Mouse (Mus musculus) hindbrain, embryonic 10.5 days (tissue): ENCODE measurements around the gene Chst5. TPM values are rescaled to one million over a fixed set of nuclear protein-coding genes. Genes with fewer than 3 reads are reported as not detected.
"Not testable (repeated sequence)": the region's sequence is repeated elsewhere in the genome, so short reads cannot be mapped to it uniquely, and the experiment has no call there.

Experiments used
- DNase-seq: peaks from one replicate; pipeline ENCODE4 v3.0.0-alpha.2; 2017; ENCODE audit warnings: low spot score
- H3K27ac ChIP-seq: fragments of 300-500 bp; sonication (generic); 2 replicates; pipeline ENCODE4 v1.5.1; 2016; ENCODE audit warnings: mild to moderate bottlenecking, moderate library complexity
- H3K27me3 ChIP-seq: fragments of 300-500 bp; sonication (generic); 2 replicates; pipeline ENCODE4 v1.6.1; 2016; ENCODE audit warnings: mild to moderate bottlenecking; ENCODE audit not compliant: poor library complexity, insufficient read depth, severe bottlenecking
- H3K36me3 ChIP-seq: fragments of 300-500 bp; sonication (generic); 2 replicates; pipeline ENCODE4 v1.6.1; 2016; ENCODE audit warnings: mild to moderate bottlenecking, moderate library complexity
- H3K4me1 ChIP-seq: fragments of 300-500 bp; sonication (generic); replicated peaks from 2 replicates; pipeline ENCODE4 v1.6.1; 2016; ENCODE audit warnings: mild to moderate bottlenecking
- H3K4me3 ChIP-seq: fragments of 300-500 bp; sonication (generic); 2 replicates; pipeline ENCODE4 v1.5.1; 2016; ENCODE audit warnings: mild to moderate bottlenecking, moderate library complexity
- H3K9me3 ChIP-seq: fragments of 300-500 bp; sonication (generic); 2 replicates; pipeline ENCODE4 v1.6.1; 2016; ENCODE audit warnings: mild to moderate bottlenecking, moderate library complexity
- WGBS: fragments of 180-500 bp; shearing (Covaris S2); methylation state at CpG from one replicate; pipeline ENCODE4 v1.1.7; 2016; 5-methylcytosine and 5-hydroxymethylcytosine counted together
- polyA plus RNA-seq: library from polyadenylated mRNA; unstranded; fragments of >200 nt; fragmentation: Nextera tagmentation; extraction: Ambion mirVana; gene quantifications from 2 replicates; pipeline ENCODE4 v1.2.1, GENCODE M21; 2016

Chst5 gene
- polyA plus RNA-seq, 1 experiment from 2014 or later: 4.9 TPM

DNA sequence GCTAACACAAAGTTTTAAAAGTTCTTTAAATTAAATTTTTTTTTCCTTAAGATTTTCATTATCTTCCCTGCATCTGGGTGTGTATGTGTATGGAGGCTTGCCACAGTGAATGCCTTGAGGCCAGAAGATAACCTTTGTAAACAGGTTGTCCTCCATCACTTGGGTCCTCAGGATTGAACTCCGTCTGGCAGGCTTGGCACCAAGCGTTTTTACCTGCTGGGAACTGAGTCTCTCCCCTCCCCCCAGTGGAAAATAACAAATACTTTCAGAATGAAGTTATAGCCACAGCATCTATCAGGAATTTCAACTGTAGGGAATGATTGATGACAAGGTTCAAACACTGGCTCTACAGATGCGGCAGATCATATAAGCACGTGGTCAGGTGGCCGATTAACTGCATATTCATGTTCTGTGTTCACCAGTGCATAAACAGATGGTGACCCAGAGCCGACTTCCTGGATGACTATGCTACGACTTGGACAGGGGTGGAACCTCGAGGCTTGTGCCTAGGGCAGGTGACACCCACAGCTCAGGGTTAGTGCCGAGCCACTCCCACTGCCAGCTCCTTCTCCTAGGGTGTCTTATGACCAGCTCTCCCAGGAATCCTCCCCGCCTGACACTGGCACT is 29.4 kb upstream of the Chst5 start:
- 14% methylated on average over 10 of the region's 10 CpGs for WGBS
- H3K4me1 ChIP-seq: peaks cover 21% of the 10 kb centered on the region
- peak; percentile 15 for DNase-seq
- peak overlapping the region; percentile 96 for H3K4me3 ChIP-seq
- no peaks in the 10 kb centered on the region for H3K27me3 ChIP-seq
- H3K9me3 ChIP-seq: no peaks in the 10 kb centered on the region
- peaks cover 28% of the 10 kb centered on the region for H3K36me3 ChIP-seq
- H3K27ac ChIP-seq: peak overlapping the region; percentile 92

DNA sequence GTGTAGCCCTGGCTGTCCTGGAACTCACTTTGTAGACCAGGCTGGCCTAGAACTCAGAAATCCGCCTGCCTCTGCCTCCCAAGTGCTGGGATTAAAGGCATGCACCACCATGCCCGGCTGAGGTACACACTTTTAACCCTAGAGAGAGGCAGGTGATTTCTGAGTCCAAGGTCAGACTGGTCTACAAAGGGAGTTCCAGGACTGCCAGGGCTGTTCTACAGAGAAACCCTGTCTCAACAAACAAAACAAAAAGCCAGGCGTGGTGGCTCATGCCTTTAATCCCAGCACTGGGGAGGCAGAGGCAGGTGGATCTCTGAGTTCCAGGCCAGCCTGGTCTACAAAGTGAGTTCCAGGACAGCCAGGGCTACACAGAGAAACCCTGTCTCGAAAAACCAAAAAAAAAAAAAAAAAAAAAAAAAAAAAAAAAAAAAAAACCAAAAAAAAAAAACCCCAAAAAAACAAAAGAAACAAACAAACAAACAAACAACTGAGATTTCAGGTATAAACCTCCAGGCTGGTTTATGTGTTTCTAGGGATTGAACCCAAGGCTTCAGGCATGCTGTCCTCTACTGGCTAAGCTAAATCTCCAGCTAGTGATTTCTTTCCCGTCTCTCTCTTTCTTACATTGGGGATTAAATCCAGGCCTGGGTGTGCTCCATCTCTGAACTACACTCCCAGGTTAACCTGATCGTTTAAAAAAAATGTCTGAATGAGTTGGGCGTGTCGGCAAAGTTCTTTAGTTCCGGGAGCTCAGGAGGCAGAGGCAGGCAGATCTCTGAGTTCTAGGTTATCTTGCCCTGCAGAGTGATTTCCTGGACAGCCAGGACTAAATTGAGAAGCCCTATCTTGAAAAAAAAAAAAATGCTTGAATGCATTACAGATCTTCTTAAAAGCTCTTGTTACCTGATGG is 28.1 kb upstream of the Chst5 start:
- H3K27ac ChIP-seq, H3K9me3 ChIP-seq, H3K27me3 ChIP-seq, H3K4me3 ChIP-seq, DNase-seq: not testable (repeated sequence)
- peaks cover 15% of the 10 kb centered on the region for H3K36me3 ChIP-seq
- 90% methylated on average over 9 of the region's 9 CpGs for WGBS
- H3K4me1 ChIP-seq: peaks cover 31% of the 10 kb centered on the region

DNA sequence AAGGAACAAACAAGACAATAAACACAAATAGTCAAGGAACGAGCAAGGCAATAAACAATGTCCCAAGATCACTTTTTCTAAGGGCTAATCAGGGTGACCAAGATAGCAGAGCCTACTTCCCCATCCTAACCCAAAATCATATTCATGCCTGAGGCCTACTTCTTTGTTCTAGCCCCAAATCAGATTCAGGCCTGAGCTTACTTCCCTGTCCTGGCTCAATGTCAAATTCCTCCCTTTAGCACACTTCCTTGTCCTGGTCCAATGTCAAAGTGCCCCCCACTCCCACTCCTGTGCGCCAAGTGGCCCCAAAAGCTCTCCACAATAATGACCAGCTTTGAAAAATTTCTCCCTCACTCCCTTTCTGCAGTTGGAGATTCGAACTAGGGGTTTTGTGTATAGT is 26.9 kb upstream of the Chst5 start:
- Histone ChIP-seq H3K27ac (no peak overlapping the region), H3K27me3 (no peaks in the 10 kb centered on the region), H3K9me3 (no peaks in the 10 kb centered on the region), H3K36me3 (peaks cover 3% of the 10 kb centered on the region), H3K4me3 (no peak overlapping the region), H3K4me1 (peaks cover 42% of the 10 kb centered on the region)
- DNase-seq: no peak
- 76% methylated on average over 3 of the region's 3 CpGs for WGBS

DNA sequence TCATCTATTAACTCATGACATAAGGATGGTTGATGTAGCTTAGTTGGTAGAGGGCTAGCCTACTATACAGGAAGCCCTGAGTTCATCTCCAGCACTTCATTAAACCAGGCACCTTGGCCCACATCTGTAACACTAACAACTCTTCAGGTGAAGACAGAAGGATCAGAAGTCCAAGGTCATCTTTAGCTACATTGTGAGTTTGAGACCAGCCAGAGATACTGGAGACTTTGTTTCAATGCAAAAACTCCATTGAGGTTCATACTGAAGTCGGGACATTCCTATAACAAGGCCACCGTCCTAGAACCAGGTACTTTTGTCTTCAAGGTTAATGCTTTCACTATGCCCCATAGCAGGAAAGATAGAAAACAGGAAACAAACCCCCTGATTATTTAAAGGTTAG is 24.0 kb upstream of the Chst5 start:
- Histone ChIP-seq H3K27me3 (no peaks in the 10 kb centered on the region), H3K4me3 (peak overlapping the region; percentile 84; the same call in 1 of the 2 replicates), H3K4me1 (peaks cover 29% of the 10 kb centered on the region), H3K27ac (no peak overlapping the region), H3K9me3 (no peaks in the 10 kb centered on the region), H3K36me3 (no peaks in the 10 kb centered on the region)
- 84% methylated on average over 2 of the region's 2 CpGs for WGBS
- DNase-seq: no peak

DNA sequence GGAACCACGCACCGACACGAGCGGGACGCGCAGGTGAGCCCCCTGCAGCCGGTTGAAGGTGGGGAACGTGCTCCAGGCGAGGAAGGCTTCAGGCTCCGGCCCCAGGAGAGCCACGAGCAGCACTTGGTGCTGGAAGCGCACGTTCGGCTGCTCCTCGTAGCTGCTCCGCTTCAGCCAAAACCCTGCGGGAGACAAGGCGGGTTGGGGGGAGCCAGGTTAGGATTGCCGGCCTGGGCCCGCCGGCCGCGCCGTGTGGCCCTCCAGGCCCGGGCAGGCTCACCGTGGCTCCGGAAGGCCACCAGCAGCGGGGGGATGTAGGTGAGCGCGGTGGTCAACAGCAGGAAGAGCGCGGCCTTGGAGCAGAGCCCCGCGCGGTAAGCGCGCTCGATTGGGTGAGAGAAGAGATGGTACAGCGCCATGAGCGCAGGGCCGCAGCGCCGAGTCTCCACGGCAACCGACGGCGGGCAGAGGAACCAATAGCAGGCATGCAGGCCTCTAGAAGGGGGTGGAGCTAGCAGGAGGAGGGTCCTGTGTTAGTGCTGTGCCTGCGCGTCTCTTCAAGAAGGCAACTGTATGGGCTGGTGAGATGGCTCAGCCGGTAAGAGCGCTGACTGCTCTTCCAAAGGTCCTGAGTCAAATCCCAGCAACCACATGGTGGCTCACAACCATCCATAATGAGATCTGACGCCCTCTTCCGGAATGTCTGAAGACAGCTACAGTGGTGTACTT is 23.3 kb upstream of the Chst5 start, which contains the start of gene Tmem231:
Gene Tmem231 (minus strand): TSS at position 534 of the 729 bp plus-strand sequence.
- Histone ChIP-seq H3K9me3 (no peaks in the 10 kb centered on the region), H3K27ac (peak within 1 kb of the TSS; percentile 96)
- under 1% methylated on average over 53 of the region's 53 CpGs for WGBS

DNA sequence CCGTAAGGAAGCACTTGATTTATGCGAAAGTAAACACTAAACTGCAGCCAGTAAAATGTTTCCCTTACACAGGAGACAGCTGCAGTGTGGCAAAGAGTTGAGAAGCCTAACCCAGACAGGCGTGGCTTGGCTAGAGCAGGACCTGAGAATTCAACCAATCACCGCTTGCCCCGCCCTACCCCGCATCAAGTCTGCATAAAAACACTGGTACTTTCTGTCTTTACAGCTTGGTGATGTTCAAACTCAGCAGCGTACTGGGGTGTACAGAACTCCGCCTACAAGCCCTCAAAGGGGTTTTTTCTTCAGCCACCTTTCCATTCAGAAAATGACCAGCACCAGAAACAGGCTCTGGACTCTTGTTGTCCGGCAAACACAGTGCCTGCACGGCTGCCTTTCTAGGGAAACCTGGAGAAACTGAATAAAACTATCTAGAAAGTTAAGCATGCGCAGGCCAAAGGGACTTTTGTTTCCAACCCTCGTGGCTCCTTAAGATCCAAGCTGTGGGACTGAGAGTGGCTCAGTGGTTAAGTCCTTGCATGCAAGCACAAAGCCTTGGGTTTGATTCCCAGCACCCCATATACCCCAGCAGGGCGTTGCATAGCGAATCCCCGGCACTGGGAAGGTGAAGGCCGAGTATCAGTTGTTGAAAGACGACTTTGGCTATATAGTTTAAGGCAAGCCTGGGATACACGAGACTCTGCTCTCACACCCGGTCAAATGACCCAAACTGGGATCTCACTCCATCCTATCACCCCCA is 22.5 kb upstream of the Chst5 start:
- no peaks in the 10 kb centered on the region for H3K27me3 ChIP-seq
- no peaks in the 10 kb centered on the region for H3K36me3 ChIP-seq
- no peaks in the 10 kb centered on the region for H3K9me3 ChIP-seq
- peaks cover 29% of the 10 kb centered on the region for H3K4me1 ChIP-seq
- 34% methylated on average over 19 of the region's 19 CpGs for WGBS
- H3K4me3 ChIP-seq: peak overlapping the region; percentile 84
- peak; percentile 60 for DNase-seq
- peak overlapping the region; percentile 96 for H3K27ac ChIP-seq

More for the DNA sequence above, 23.3 kb upstream of the Chst5 start, which contains the start of gene Tmem231:
- DNase-seq: peak; percentile 95
- peaks cover 29% of the 10 kb centered on the region for H3K4me1 ChIP-seq
- peak within 1 kb of the TSS; percentile 84 for H3K4me3 ChIP-seq
- no peaks in the 10 kb centered on the region for H3K36me3 ChIP-seq
- no peaks in the 10 kb centered on the region for H3K27me3 ChIP-seq

DNA sequence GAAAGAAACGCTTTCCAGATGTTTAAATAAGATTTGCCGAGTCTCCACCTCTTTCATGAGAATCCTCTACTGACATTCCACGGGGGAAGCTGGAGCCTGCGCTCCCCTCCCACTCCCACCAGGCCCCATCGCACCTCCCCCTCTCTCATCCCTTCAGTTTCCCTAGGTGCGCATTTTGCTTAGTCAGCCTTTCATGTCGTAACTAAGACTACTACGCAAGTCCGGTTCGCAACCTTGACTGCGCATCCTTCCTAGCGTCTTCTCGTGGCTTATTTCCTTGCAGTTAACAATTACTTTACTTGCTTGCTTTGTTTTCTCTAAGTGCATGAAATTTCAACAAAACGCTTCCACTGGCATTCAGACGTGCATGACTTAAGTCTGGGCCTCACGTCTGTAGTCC is 21.5 kb upstream of the Chst5 start:
- DNase-seq: no peak
- Histone ChIP-seq H3K9me3 (no peaks in the 10 kb centered on the region), H3K27ac (no peak overlapping the region), H3K4me3 (no peak overlapping the region), H3K4me1 (peaks cover 29% of the 10 kb centered on the region), H3K36me3 (no peaks in the 10 kb centered on the region), H3K27me3 (no peaks in the 10 kb centered on the region)
- WGBS: 83% methylated on average over 16 of the region's 16 CpGs

DNA sequence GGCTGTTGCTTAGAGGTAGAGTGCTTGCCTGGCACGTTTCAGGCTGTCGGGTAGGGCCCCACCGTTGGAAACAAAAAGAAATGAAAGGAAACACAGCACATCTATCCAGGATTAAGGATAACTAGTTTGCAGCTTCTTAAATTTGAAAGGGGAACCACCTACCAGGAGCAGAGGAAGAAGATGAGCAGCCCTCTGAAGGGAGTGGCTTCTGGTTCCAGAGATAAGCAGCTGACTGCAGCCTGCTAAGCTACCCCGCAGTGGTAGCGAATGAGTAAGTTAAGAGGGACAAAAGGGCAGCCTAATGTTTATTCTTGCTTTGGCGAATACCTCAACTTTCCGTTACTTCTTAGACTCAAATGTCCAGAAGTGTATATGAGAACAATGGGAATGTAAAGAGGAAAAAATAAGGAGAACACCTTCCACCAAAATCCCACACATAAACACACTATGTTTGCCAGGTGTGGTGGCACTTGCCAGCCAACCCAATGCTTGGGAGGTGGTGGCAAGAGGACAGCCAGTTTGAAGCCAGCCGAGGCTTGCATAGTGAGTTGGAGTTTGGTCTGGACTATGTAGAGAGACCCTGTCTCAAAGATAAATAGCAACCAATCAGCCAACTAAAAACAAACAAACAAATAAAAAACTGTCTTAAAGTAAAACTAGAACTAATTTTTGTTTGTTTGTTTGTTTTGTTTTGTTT is 19.5 kb upstream of the Chst5 start:
- Histone ChIP-seq H3K4me1 (peaks cover 29% of the 10 kb centered on the region), H3K27ac (no peak overlapping the region), H3K27me3 (no peaks in the 10 kb centered on the region), H3K9me3 (no peaks in the 10 kb centered on the region), H3K4me3 (no peak overlapping the region), H3K36me3 (no peaks in the 10 kb centered on the region)
- no peak for DNase-seq
- WGBS: 77% methylated on average over 8 of the region's 8 CpGs

DNA sequence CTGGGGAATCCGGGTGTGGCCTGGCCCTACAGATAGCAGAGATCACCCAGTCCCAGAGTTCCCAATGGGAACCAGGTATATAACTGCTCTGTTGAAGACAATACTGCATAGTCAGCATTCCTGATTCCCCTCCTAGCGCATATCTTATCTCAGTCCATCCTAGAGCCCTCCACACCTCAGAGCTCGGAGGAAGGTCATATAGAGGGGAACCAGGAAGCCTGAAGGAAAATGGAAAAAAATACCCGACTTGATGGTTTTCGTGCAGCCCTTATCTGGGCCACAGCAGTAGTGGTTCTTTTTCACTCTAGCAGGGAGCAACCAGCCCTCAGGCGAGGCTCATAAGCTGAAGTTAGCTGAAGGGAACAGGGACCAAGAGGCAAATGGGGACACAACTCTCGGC is 14.7 kb upstream of the Chst5 start:
- Histone ChIP-seq H3K4me1 (no peaks in the 10 kb centered on the region), H3K27ac (no peak overlapping the region), H3K36me3 (no peaks in the 10 kb centered on the region), H3K27me3 (no peaks in the 10 kb centered on the region), H3K4me3 (no peak overlapping the region), H3K9me3 (no peaks in the 10 kb centered on the region)
- WGBS: 84% methylated on average over 7 of the region's 7 CpGs
- no peak for DNase-seq

DNA sequence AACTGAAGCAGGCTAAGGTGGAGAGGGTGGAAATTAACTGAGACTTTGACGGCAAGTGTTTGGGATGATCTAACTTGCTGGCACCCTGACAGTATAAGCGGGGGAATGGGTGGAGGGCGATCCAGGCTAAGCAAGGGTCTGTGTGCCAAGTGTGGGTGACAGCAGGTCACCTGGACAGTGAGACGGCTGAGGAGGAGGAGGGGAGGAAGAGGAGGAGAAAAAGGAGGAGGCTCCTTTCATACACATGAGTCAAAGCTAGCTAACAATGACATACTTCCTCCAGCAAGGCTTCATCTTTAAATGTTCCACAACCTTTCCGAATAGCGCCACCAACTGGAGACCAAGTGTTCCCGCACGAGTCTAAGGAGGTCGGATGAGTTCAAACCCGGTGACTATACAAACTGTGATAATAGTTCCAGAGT is 13.1 kb upstream of the Chst5 start:
- Histone ChIP-seq H3K4me1 (no peaks in the 10 kb centered on the region), H3K27ac (no peak overlapping the region), H3K9me3 (no peaks in the 10 kb centered on the region), H3K27me3 (no peaks in the 10 kb centered on the region), H3K36me3 (peaks cover 4% of the 10 kb centered on the region), H3K4me3 (no peak overlapping the region)
- peak; percentile 35 for DNase-seq
- 35% methylated on average over 10 of the region's 10 CpGs for WGBS

DNA sequence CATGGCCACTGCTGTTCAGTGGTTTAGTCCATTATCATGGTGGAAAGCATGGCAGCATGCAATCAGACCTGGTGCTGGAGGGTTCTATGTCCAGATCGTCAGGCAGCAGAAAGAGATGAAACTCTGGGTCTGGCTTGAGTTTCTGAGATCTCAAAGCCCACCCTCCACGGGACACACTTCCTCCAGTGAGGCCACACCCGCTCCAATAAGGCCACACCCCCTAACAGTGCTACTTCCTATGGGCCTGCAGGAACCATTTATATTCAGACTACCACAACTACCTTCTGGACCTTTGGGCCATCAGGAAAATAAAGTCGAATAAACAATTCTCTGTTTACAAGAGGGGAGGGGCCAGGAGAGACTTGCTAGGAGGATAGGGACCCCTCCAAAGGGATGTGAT is 10.7 kb upstream of the Chst5 start:
- H3K27me3 ChIP-seq: no peaks in the 10 kb centered on the region
- H3K9me3 ChIP-seq: no peaks in the 10 kb centered on the region
- H3K4me1 ChIP-seq: no peaks in the 10 kb centered on the region
- 89% methylated on average over 4 of the region's 4 CpGs for WGBS
- DNase-seq: no peak
- H3K36me3 ChIP-seq: peaks cover 19% of the 10 kb centered on the region
- H3K27ac ChIP-seq: no peak overlapping the region
- H3K4me3 ChIP-seq: no peak overlapping the region

DNA sequence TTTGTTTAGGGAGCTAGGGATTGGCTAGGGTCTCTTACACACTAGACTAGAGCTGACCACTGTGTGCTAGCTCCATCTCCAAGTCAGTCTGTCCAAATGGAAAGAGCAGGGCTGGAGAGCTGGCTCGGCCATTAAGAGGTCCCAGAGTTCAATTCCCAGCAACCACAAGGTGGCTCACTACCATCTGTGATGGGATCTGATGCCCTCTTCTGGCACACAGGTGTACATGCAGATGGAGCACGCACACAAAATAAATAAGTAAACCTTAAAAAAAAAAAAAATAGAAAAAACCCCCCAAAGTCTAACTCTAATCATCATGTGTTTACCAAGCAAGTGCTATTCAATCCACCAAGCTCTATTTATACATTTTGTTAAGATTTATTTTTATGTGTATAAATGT is 9.4 kb upstream of the Chst5 start:
- DNase-seq: no peak
- Histone ChIP-seq H3K9me3 (no peaks in the 10 kb centered on the region), H3K4me3 (no peak overlapping the region), H3K36me3 (peaks cover 23% of the 10 kb centered on the region), H3K27me3 (no peaks in the 10 kb centered on the region), H3K27ac (no peak overlapping the region), H3K4me1 (no peaks in the 10 kb centered on the region)
- 77% methylated on average over 2 of the region's 2 CpGs for WGBS
